Mouse (Mus musculus) CH12.LX (cell line): Measurements from ENCODE around the gene Cdkl4.

Experiments
- CTCF ChIP-seq, 2 experiments: IDR thresholded peaks in 1 of 2; conservative IDR thresholded peaks in 1 of 2; 2 replicates each; pipeline ENCODE4 v1.5.1; 2011 to 2012; ENCODE audit warnings: low read depth in 2 of 2, low read length in 2 of 2, improper control_type of control experiment in 1 of 2, inconsistent platforms in 1 of 2, mild to moderate bottlenecking in 1 of 2, moderate library complexity in 1 of 2
- EP300 ChIP-seq: IDR thresholded peaks from 2 replicates; pipeline ENCODE4 v1.6.1; 2011; ENCODE audit warnings: low read length, improper control_type of control experiment
- HCFC1 ChIP-seq: IDR thresholded peaks from 2 replicates; pipeline ENCODE4 v1.6.1; 2012; ENCODE audit warnings: low read depth, mild to moderate bottlenecking, inconsistent platforms, low read length, improper control_type of control experiment
- JUN ChIP-seq: IDR thresholded peaks from 2 replicates; pipeline ENCODE4 v1.6.1; 2011; ENCODE audit warnings: low read depth, mild to moderate bottlenecking, low read length, improper control_type of control experiment, moderate library complexity; ENCODE audit not compliant: insufficient read depth
- MAFK ChIP-seq: IDR thresholded peaks from 2 replicates; pipeline ENCODE4 v1.6.1; 2011; ENCODE audit warnings: low read length, improper control_type of control experiment; ENCODE audit not compliant: insufficient replicate concordance
- NELFE ChIP-seq: IDR thresholded peaks from 2 replicates; pipeline ENCODE4 v1.6.1; 2011; ENCODE audit warnings: low read depth, low read length, improper control_type of control experiment
- PAX5 ChIP-seq: IDR thresholded peaks from 2 replicates; pipeline ENCODE4 v1.6.1; 2012; ENCODE audit warnings: low read length, inconsistent platforms, mixed read lengths
- POLR2A ChIP-seq: IDR thresholded peaks from 2 replicates; pipeline ENCODE4 v1.6.1; 2011; ENCODE audit warnings: low read depth, mild to moderate bottlenecking, improper control_type of control experiment, low read length
- SIN3A ChIP-seq: IDR thresholded peaks from 2 replicates; pipeline ENCODE4 v1.6.1; 2012; ENCODE audit warnings: low read length, improper control_type of control experiment, inconsistent platforms
- TCF12 ChIP-seq: IDR thresholded peaks from 2 replicates; pipeline ENCODE4 v1.6.1; 2014; ENCODE audit warnings: low read depth, mild to moderate bottlenecking, inconsistent platforms, low read length, improper control_type of control experiment
- USF1 ChIP-seq: IDR thresholded peaks from 2 replicates; pipeline ENCODE4 v1.6.1; 2014; ENCODE audit warnings: low read depth, mild to moderate bottlenecking, inconsistent platforms, low read length, improper control_type of control experiment
- ZC3H11A ChIP-seq: IDR thresholded peaks from 2 replicates; pipeline ENCODE4 v1.6.1; 2012; ENCODE audit warnings: low read depth, mild to moderate bottlenecking, inconsistent platforms, low read length, improper control_type of control experiment
- ZNF384 ChIP-seq: IDR thresholded peaks from 2 replicates; pipeline ENCODE4 v1.6.1; 2012; ENCODE audit warnings: low read depth, low read length, improper control_type of control experiment, inconsistent platforms

DNA sequence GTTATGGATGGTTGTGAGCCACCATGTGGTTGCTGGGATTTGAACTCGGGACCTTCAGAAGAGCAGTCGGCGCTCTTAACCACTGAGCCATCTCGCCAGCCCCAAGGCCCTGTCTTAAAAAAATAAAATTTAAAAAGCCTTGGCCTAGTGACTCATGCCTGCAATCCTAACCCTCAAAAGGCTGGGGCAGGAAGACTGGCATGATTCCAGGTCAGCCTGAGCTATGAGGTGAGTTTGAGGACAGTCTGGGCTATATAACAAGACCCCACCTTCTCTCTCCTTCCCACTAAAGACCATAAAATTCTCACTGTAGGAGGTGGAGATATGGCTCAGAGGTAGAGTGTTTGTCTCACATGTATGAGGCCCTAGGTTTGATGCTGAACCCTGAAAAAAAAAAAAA lies 85.3 kb downstream of the Cdkl4 start:
- TF ChIP-seq ZC3H11A (no peak), USF1 (no peak), CTCF (conservative IDR thresholded peaks at IDR 0.05 in 1 of 2, IDR thresholded peaks at IDR 0.05 in 1 of 2; ENCODE audit: low read depth in 2 of 2, low read length in 2 of 2) (no peak), HCFC1 (no peak), EP300 (no peak), ZNF384 (no peak), JUN (no peak), TCF12 (no peak), POLR2A (no peak), SIN3A (no peak), PAX5 (no peak), NELFE (no peak), MAFK (no peak)
